Mouse (Mus musculus) cerebellum, adult 11 months (tissue): ENCODE measurements around the gene Atp2c2.

ENCODE experiments used
- DNase-seq: peaks from one replicate; pipeline ENCODE4 v3.0.0; 2022

The Atp2c2 gene

GRCm38 (mm10) chr8:119743291-119744026, 43.6 kb downstream of the Atp2c2 start:
- DNase-seq: no peak

- DNase-seq: no peak
Observed at GRCm38 (mm10) chr8:119744604-119745003, 44.8 kb downstream of the Atp2c2 start.

GRCm38 (mm10) chr8:119755238-119756146, 55.7 kb downstream of the Atp2c2 start:
- DNase-seq: no peak

- DNase-seq: no peak
Observed at GRCm38 (mm10) chr8:119756147-119756461, 56.3 kb downstream of the Atp2c2 start.

- no peak for DNase-seq
Observed at GRCm38 (mm10) chr8:119756538-119756937, 56.7 kb downstream of the Atp2c2 start.

GRCm38 (mm10) chr8:119761692-119762091, 61.9 kb downstream of the Atp2c2 start:
- DNase-seq: no peak

GRCm38 (mm10) chr8:119762226-119763220, 62.7 kb downstream of the Atp2c2 start:
- no peak for DNase-seq

GRCm38 (mm10) chr8:119765311-119765710, 65.5 kb downstream of the Atp2c2 start:
- no peak for DNase-seq

GRCm38 (mm10) chr8:119765761-119766444, 66.1 kb downstream of the Atp2c2 start:
- no peak for DNase-seq

- no peak for DNase-seq
Observed at GRCm38 (mm10) chr8:119776668-119777245, 76.9 kb downstream of the Atp2c2 start.

- peak; percentile 57 for DNase-seq
Observed at GRCm38 (mm10) chr8:119777765-119778164, 78.0 kb downstream of the Atp2c2 start.

- DNase-seq: peak; percentile 99
Observed at GRCm38 (mm10) chr8:119778263-119778662, 78.5 kb downstream of the Atp2c2 start, which contains the start of gene Tldc1. Gene Tldc1 (minus strand): TSS chr8:119778416.

- peak; percentile 79 for DNase-seq
Observed at GRCm38 (mm10) chr8:119779013-119779737, 79.4 kb downstream of the Atp2c2 start.

GRCm38 (mm10) chr8:119780402-119781049, 80.7 kb downstream of the Atp2c2 start:
- DNase-seq: no peak

GRCm38 (mm10) chr8:119781086-119781840, 81.5 kb downstream of the Atp2c2 start:
- peak; percentile 48 for DNase-seq

- DNase-seq: peak; percentile 77
Observed at GRCm38 (mm10) chr8:119782715-119783114, 82.9 kb downstream of the Atp2c2 start.

GRCm38 (mm10) chr8:119783579-119783978, 83.8 kb downstream of the Atp2c2 start:
- no peak for DNase-seq

- DNase-seq: no peak
Observed at GRCm38 (mm10) chr8:119784141-119784574, 84.3 kb downstream of the Atp2c2 start.

GRCm38 (mm10) chr8:119784676-119785075, 84.9 kb downstream of the Atp2c2 start:
- no peak for DNase-seq
